Mouse (Mus musculus) MEL (cell line): ENCODE measurements around the gene Dph1. TPM values are rescaled to one million over a fixed set of nuclear protein-coding genes. Genes with fewer than 3 reads are reported as not detected.

Experiments used
- DNase-seq: peaks from one replicate; pipeline ENCODE4 v3.0.0; 2011; ENCODE audit warnings: low read depth, low spot score
- H3K27ac ChIP-seq: 2 replicates; pipeline ENCODE4 v1.5.1; 2012; ENCODE audit warnings: low read depth, mild to moderate bottlenecking, control low read depth, low read length, moderate library complexity; ENCODE audit not compliant: control insufficient read depth
- H3K27me3 ChIP-seq, 2 experiments: fragments of 150-350 bp in 1 of 2; sonication (generic) in 1 of 2; 2 replicates each; pipeline ENCODE4 v1.6.1; 2012; ENCODE audit warnings: low read length in 2 of 2, mild to moderate bottlenecking in 2 of 2, improper control_type of control experiment in 1 of 2, moderate library complexity in 1 of 2; ENCODE audit not compliant: insufficient read depth in 2 of 2, control insufficient read depth in 1 of 2
- H3K36me3 ChIP-seq, 2 experiments: 2 replicates each; pipeline ENCODE4 v1.6.1; 2012 to 2014; ENCODE audit warnings: low read length in 2 of 2, improper control_type of control experiment in 1 of 2, inconsistent platforms in 1 of 2, mild to moderate bottlenecking in 1 of 2; ENCODE audit not compliant: insufficient read depth in 2 of 2, control insufficient read depth in 1 of 2
- H3K4me1 ChIP-seq, 2 experiments: fragments of 150-350 bp in 1 of 2; sonication (generic) in 1 of 2; 2 replicates each; pipeline ENCODE4 v1.6.1; 2012; ENCODE audit warnings: low read length in 2 of 2, improper control_type of control experiment in 1 of 2, mild to moderate bottlenecking in 1 of 2; ENCODE audit not compliant: insufficient read depth in 2 of 2, control insufficient read depth in 1 of 2
- H3K4me3 ChIP-seq, 2 experiments: fragments of 150-350 bp in 1 of 2; sonication (generic) in 1 of 2; 2 replicates each; pipeline ENCODE4 v1.5.1; 2012; ENCODE audit warnings: low read depth in 2 of 2, low read length in 2 of 2, mild to moderate bottlenecking in 2 of 2, moderate library complexity in 2 of 2, control low read depth in 1 of 2, improper control_type of control experiment in 1 of 2; ENCODE audit not compliant: control insufficient read depth in 1 of 2, insufficient read depth in 1 of 2
- H3K79me2 ChIP-seq: 2 replicates; pipeline ENCODE4 v1.6.1; 2012; ENCODE audit warnings: mild to moderate bottlenecking, low read length, moderate library complexity; ENCODE audit not compliant: control insufficient read depth, poor library complexity, insufficient read depth
- H3K9ac ChIP-seq: 2 replicates; pipeline ENCODE4 v1.6.1; 2012; ENCODE audit warnings: low read depth, mild to moderate bottlenecking, control low read depth, low read length, moderate library complexity; ENCODE audit not compliant: control insufficient read depth, poor library complexity, severe bottlenecking
- H3K9me3 ChIP-seq: fragments of 150-350 bp; sonication (generic); replicated peaks from 2 replicates; pipeline ENCODE4 v1.6.1; 2012; ENCODE audit warnings: mild to moderate bottlenecking, low read length, improper control_type of control experiment, moderate library complexity; ENCODE audit not compliant: insufficient read depth
- CHD1 ChIP-seq: IDR thresholded peaks from 2 replicates; pipeline ENCODE4 v1.6.1; 2012; ENCODE audit warnings: low read depth, mild to moderate bottlenecking, inconsistent platforms, low read length, improper control_type of control experiment
- CHD2 ChIP-seq: IDR thresholded peaks from 2 replicates; pipeline ENCODE4 v1.6.1; 2011; ENCODE audit warnings: low read length, improper control_type of control experiment
- ELF1 ChIP-seq: IDR thresholded peaks from 2 replicates; pipeline ENCODE4 v1.6.1; 2014; ENCODE audit warnings: low read depth, mild to moderate bottlenecking, inconsistent platforms, low read length, improper control_type of control experiment, moderate library complexity
- ETS1 ChIP-seq: IDR thresholded peaks from 2 replicates; pipeline ENCODE4 v1.6.1; 2012; ENCODE audit warnings: low read depth, mild to moderate bottlenecking, inconsistent platforms, low read length, improper control_type of control experiment, moderate library complexity
- GABPA ChIP-seq: IDR thresholded peaks from 2 replicates; pipeline ENCODE4 v1.6.1; 2012; ENCODE audit warnings: low read depth, mild to moderate bottlenecking, inconsistent platforms, low read length, improper control_type of control experiment, moderate library complexity
- GATA1 ChIP-seq: IDR thresholded peaks from 2 replicates; pipeline ENCODE4 v1.6.1; 2011; ENCODE audit warnings: low read depth, low read length, improper control_type of control experiment
- HCFC1 ChIP-seq: IDR thresholded peaks from 2 replicates; pipeline ENCODE4 v1.6.1; 2012; ENCODE audit warnings: low read depth, mild to moderate bottlenecking, inconsistent platforms, low read length, improper control_type of control experiment, moderate library complexity
- MAX ChIP-seq: IDR thresholded peaks from 2 replicates; pipeline ENCODE4 v1.6.1; 2011; ENCODE audit warnings: low read length, improper control_type of control experiment
- MAZ ChIP-seq: IDR thresholded peaks from 2 replicates; pipeline ENCODE4 v1.6.1; 2012; ENCODE audit warnings: low read depth, mild to moderate bottlenecking, inconsistent platforms, low read length, improper control_type of control experiment
- MYB ChIP-seq: IDR thresholded peaks from 2 replicates; pipeline ENCODE4 v1.6.1; 2011; ENCODE audit warnings: mild to moderate bottlenecking, low read depth, low read length, improper control_type of control experiment
- MYC ChIP-seq: IDR thresholded peaks from 2 replicates; pipeline ENCODE4 v1.6.1; 2011; ENCODE audit warnings: low read depth, mild to moderate bottlenecking, low read length, improper control_type of control experiment, moderate library complexity
- POLR2A ChIP-seq, 2 experiments: IDR thresholded peaks; 2 replicates each; pipeline ENCODE4 v1.6.1; 2011 to 2012; ENCODE audit warnings: low read length in 2 of 2, mild to moderate bottlenecking in 2 of 2, control low read depth in 1 of 2, improper control_type of control experiment in 1 of 2, low read depth in 1 of 2, moderate library complexity in 1 of 2; ENCODE audit not compliant: control insufficient read depth in 1 of 2, insufficient read depth in 1 of 2, poor library complexity in 1 of 2
- POLR2AphosphoS2 ChIP-seq: IDR thresholded peaks from 2 replicates; pipeline ENCODE4 v1.6.1; 2011; ENCODE audit warnings: low read length, improper control_type of control experiment
- POLR2AphosphoS5 ChIP-seq: IDR thresholded peaks from 2 replicates; pipeline ENCODE4 v1.6.1; 2012; ENCODE audit warnings: low read depth, borderline replicate concordance, mild to moderate bottlenecking, inconsistent platforms, low read length, moderate library complexity, mixed read lengths
- RAD21 ChIP-seq: IDR thresholded peaks from 2 replicates; pipeline ENCODE4 v1.6.1; 2011; ENCODE audit warnings: mild to moderate bottlenecking, low read depth, low read length, improper control_type of control experiment
- SIN3A ChIP-seq: IDR thresholded peaks from 2 replicates; pipeline ENCODE4 v1.6.1; 2012; ENCODE audit warnings: low read length, improper control_type of control experiment, inconsistent platforms
- TBP ChIP-seq: IDR thresholded peaks from 2 replicates; pipeline ENCODE4 v1.8.0; 2011; ENCODE audit warnings: low read depth, low read length, improper control_type of control experiment
- USF1 ChIP-seq: IDR thresholded peaks from 2 replicates; pipeline ENCODE4 v1.6.1; 2014; ENCODE audit warnings: low read depth, mild to moderate bottlenecking, inconsistent platforms, low read length, improper control_type of control experiment, moderate library complexity
- ZC3H11A ChIP-seq: IDR thresholded peaks from 2 replicates; pipeline ENCODE4 v1.6.1; 2012; ENCODE audit warnings: low read depth, mild to moderate bottlenecking, inconsistent platforms, low read length, improper control_type of control experiment
- ZKSCAN1 ChIP-seq: IDR thresholded peaks from 2 replicates; pipeline ENCODE4 v1.6.1; 2012; ENCODE audit warnings: low read depth, mild to moderate bottlenecking, inconsistent platforms, low read length, improper control_type of control experiment, moderate library complexity
- ZMIZ1 ChIP-seq: IDR thresholded peaks from 2 replicates; pipeline ENCODE4 v1.6.1; 2012; ENCODE audit warnings: low read depth, mild to moderate bottlenecking, inconsistent platforms, low read length, improper control_type of control experiment, moderate library complexity
- ZNF384 ChIP-seq: IDR thresholded peaks from 2 replicates; pipeline ENCODE4 v1.6.1; 2012; ENCODE audit warnings: low read depth, mild to moderate bottlenecking, inconsistent platforms, low read length, improper control_type of control experiment
- polyA plus RNA-seq, 2 experiments: library from polyadenylated mRNA; stranded (reverse) in 1 of 2; unstranded in 1 of 2; fragments of >175 nt in 1 of 2; fragments of >200 nt in 1 of 2; gene quantifications; 2 replicates each; pipeline versions ENCODE4 v1.2.1 to v1.2.4; 2012; ENCODE audit warnings: low replicate concordance in 2 of 2, low read depth in 1 of 2; ENCODE audit not compliant: insufficient read length in 2 of 2, insufficient read depth in 1 of 2, missing spikeins in 1 of 2
- total RNA-seq: library from RNA; depleted of rRNA; stranded (reverse); fragments of 300-350 nt; gene quantifications from 2 replicates; pipeline ENCODE4 v1.2.3, GENCODE M21; 2012

The Dph1 gene
- total and polyA plus RNA-seq, 3 experiments: 58.4 to 59.5 TPM; not detected in 1

DNA sequence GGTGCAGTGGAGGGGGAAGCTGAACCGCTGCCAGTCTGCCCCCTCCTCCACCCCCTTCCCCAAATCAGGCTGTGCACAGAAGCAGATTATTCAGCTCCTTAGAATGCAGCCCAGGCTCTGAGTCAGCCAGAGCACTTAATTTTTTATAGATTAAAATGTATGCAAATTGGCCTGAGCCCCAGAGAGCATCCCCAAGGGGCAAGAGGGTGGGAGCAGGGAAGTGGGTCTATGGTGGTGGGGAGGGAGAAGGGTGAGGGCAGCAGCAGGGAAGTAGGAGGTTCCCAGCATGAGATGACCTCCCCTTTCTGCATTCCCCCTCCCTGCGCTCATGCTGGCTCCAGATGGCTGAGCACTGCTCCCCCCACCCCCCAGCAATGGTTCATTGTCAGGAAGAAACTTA lies 6.1 kb downstream of the Dph1 start:
- peaks cover 14% of the 10 kb centered on the region for H3K79me2 ChIP-seq
- H3K27ac ChIP-seq: no peak overlapping the region
- no peaks in the 10 kb centered on the region for H3K9me3 ChIP-seq
- no peaks in the 10 kb centered on the region; a peak in 1 of 4 replicates for H3K4me1 ChIP-seq
- H3K36me3 ChIP-seq: peaks cover 0 to 2% of the 10 kb centered on the region in 2 experiments; a peak in 2 of 4 replicates
- TF ChIP-seq ETS1 (no peak), MAX (no peak), GABPA (no peak), POLR2A (IDR thresholded peaks at IDR 0.05; ENCODE audit: control insufficient read depth in 1 of 2, insufficient read depth in 1 of 2, low read depth in 1 of 2, low read length in 2 of 2, poor library complexity in 1 of 2) (no peak), ZMIZ1 (no peak), HCFC1 (no peak), CHD2 (no peak), USF1 (no peak), RAD21 (no peak), SIN3A (no peak), POLR2AphosphoS5 (no peak), ZC3H11A (no peak), ZKSCAN1 (no peak), GATA1 (no peak), MAZ (no peak), TBP (no peak), POLR2AphosphoS2 (no peak), CHD1 (no peak)
- H3K4me3 ChIP-seq: no peak overlapping the region
- DNase-seq: no peak
- no peak overlapping the region for H3K9ac ChIP-seq
- H3K27me3 ChIP-seq: no peaks in the 10 kb centered on the region

DNA sequence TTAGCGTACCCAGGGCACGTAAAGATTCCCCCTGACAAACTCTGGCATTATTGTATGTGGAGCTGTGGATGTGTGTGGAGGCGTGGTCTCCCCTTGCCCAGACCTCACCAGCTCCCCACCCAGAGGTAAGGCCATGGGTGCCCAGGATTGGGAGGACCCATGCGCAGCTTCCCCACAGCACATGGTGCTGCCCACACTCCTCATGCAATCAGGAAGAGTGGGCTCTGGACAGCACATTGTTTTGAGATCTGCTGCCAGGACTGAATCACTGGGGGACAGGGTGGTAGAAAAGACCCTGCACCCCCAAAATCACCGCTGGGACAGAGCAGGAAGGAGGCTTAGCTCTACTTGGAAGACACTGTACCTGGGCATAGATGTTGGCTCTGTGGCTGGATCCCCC lies 6.5 kb downstream of the Dph1 start:
- no peak overlapping the region for H3K9ac ChIP-seq
- H3K27me3 ChIP-seq: no peaks in the 10 kb centered on the region
- no peaks in the 10 kb centered on the region for H3K9me3 ChIP-seq
- H3K36me3 ChIP-seq: peaks cover 0 to 2% of the 10 kb centered on the region in 2 experiments; a peak in 2 of 4 replicates
- no peak overlapping the region for H3K27ac ChIP-seq
- H3K79me2 ChIP-seq: peaks cover 10% of the 10 kb centered on the region
- no peak overlapping the region for H3K4me3 ChIP-seq
- no peak for DNase-seq
- H3K4me1 ChIP-seq: no peaks in the 10 kb centered on the region; a peak in 1 of 4 replicates
- TF ChIP-seq ELF1 (no peak), MYC (no peak), ZNF384 (no peak), ZC3H11A (no peak), MYB (no peak)
- TF ChIP-seq, all 39 proteins: peak for 0
